ENCODE assay signal across 14 mouse cellular contexts in the genomic region with DNA sequence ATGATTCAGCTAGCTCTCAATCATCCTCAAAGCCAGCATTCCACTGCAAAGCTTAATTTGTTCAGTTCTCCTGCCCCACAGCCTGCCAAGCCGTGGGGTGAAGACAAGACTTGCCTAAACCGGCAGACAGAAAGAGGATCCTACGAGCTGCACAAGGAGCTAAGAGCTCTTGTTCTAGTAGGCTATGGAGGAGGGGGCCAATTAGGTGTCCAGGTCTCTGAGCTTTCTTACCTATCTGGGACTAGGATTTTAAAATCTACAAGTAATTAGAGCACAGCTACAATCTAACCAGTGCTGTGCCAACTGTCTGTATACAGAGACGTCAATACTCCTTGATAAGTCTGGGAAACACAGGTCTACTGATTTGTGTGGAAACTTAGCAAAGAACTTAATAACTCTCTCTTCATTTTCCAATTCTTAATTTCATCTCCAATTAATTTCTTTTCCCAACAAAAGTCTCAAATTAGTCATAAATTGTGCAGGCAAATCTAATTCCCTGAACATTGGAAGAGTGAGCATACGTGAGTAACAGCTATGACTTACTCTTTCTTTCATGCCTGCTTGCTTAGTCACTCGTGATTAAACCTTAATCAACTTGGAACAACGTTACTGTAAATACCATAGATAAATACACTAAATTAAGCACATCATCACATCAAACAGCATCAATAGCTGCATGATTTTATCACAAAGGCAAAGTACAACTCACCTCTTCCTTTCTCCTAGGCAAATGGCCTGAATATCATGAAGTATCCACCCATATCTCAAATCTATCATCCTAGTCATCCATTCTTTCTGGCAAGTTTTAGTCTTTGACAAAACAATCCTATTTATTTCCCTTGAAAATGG.
"Had no signal": no experiment of that assay in that cellular context is flagged by ENCODE, and none has a peak within 500 bp of the region (broad histone marks: within the 10 kb centered on the region; RNA-seq: fewer than 3 reads in every experiment).

No protein-coding gene starts in this region.

- H3K4me1 ChIP-seq: kidney, embryonic 15.5 days; midbrain, embryonic 13.5 days had no signal

- H3K27me3 ChIP-seq: kidney, embryonic 15.5 days; liver, embryonic 13.5 days; midbrain, embryonic 13.5 days had no signal

- H3K4me2 ChIP-seq: kidney, embryonic 15.5 days; liver, embryonic 13.5 days; lung, embryonic 14.5 days; midbrain, embryonic 13.5 days had no signal

- H3K36me3 ChIP-seq: kidney, embryonic 15.5 days; liver, embryonic 13.5 days; midbrain, embryonic 13.5 days had no signal

- H3K9ac ChIP-seq: kidney, embryonic 15.5 days; liver, embryonic 13.5 days; lung, embryonic 14.5 days; midbrain, embryonic 13.5 days had no signal

- H3K27ac ChIP-seq: kidney, embryonic 15.5 days; left cerebral cortex, adult 2 months; liver, embryonic 13.5 days; macrophage; midbrain, embryonic 13.5 days had no signal

- DNase-seq: kidney, postnatal 10 days; kidney, postnatal 36 days; layer of hippocampus, postnatal 36 days; liver, embryonic 13.5 days; lung, embryonic 14.5 days; thymus, adult 18-20 months; thymus, postnatal 14 days; thymus, postnatal 4 days had no signal

- H3K4me3 ChIP-seq: kidney, embryonic 15.5 days; left cerebral cortex, adult 2 months; liver, embryonic 13.5 days; midbrain, embryonic 13.5 days had no signal

- ATAC-seq: lung, postnatal 0 days; midbrain, embryonic 13.5 days; midbrain, embryonic 16.5 days had no signal

- H3K9me3 ChIP-seq: kidney, embryonic 15.5 days; liver, embryonic 13.5 days; midbrain, embryonic 13.5 days had no signal
